Mouse (Mus musculus): ENCODE results near the gene Gm20696.

The Gm20696 gene

GRCm38 (mm10) chr6:99380146-99380545 is 286.5 kb downstream of the Gm20696 start:
- DNase-seq, result no peak

GRCm38 (mm10) chr6:99378997-99379710 is 287.4 kb downstream of the Gm20696 start:
- DNase-seq, result peak; percentile 68

- no peak for DNase-seq
Measured at GRCm38 (mm10) chr6:99377716-99378115, 288.9 kb downstream of the Gm20696 start.

- DNase-seq, result no peak
Measured at GRCm38 (mm10) chr6:99377131-99377530, 289.5 kb downstream of the Gm20696 start.

GRCm38 (mm10) chr6:99376721-99377120 is 289.9 kb downstream of the Gm20696 start:
- DNase-seq, result no peak

GRCm38 (mm10) chr6:99375865-99376264 is 290.7 kb downstream of the Gm20696 start:
- DNase-seq, result peak; percentile 43

- DNase-seq, result no peak
Measured at GRCm38 (mm10) chr6:99375376-99375775, 291.2 kb downstream of the Gm20696 start.

GRCm38 (mm10) chr6:99374448-99375271 is 291.9 kb downstream of the Gm20696 start:
- DNase-seq, result peak; percentile 59

- DNase-seq, result no peak
Measured at GRCm38 (mm10) chr6:99372427-99372826, 294.2 kb downstream of the Gm20696 start.

GRCm38 (mm10) chr6:99372016-99372415 is 294.6 kb downstream of the Gm20696 start:
- no peak for DNase-seq

- peak; percentile 31 for DNase-seq
Measured at GRCm38 (mm10) chr6:99369931-99370330, 296.7 kb downstream of the Gm20696 start.

GRCm38 (mm10) chr6:99369156-99369555 is 297.4 kb downstream of the Gm20696 start:
- DNase-seq, result no peak

- no peak for DNase-seq
Measured at GRCm38 (mm10) chr6:99368118-99368753, 298.4 kb downstream of the Gm20696 start.

GRCm38 (mm10) chr6:99364545-99364944 is 302.1 kb downstream of the Gm20696 start:
- DNase-seq, result no peak

GRCm38 (mm10) chr6:99360581-99360980 is 306.0 kb downstream of the Gm20696 start:
- no peak for DNase-seq

GRCm38 (mm10) chr6:99359765-99360499 is 306.7 kb downstream of the Gm20696 start:
- no peak for DNase-seq

GRCm38 (mm10) chr6:99359036-99359698 is 307.4 kb downstream of the Gm20696 start:
- no peak for DNase-seq

GRCm38 (mm10) chr6:99357931-99358330 is 308.7 kb downstream of the Gm20696 start:
- no peak for DNase-seq

GRCm38 (mm10) chr6:99354338-99354737 is 312.3 kb downstream of the Gm20696 start:
- no peak for DNase-seq

- DNase-seq, result no peak
Measured at GRCm38 (mm10) chr6:99353441-99353840, 313.2 kb downstream of the Gm20696 start.

GRCm38 (mm10) chr6:99350566-99350965 is 316.0 kb downstream of the Gm20696 start:
- no peak for DNase-seq

- no peak for DNase-seq
Measured at GRCm38 (mm10) chr6:99350156-99350555, 316.4 kb downstream of the Gm20696 start.

Data from kidney, postnatal 10 days (tissue).